Mouse (Mus musculus): ENCODE measurements around the gene Sgms2. TPM values are rescaled to one million over a fixed set of nuclear protein-coding genes. Genes with fewer than 3 reads are reported as not detected.
"Not testable (repeated sequence)": the region's sequence is repeated elsewhere in the genome, so short reads cannot be mapped to it uniquely, and the experiment has no call there.

Gene Sgms2
- polyA plus RNA-seq, 1 experiment from 2014 or later: 4.6 TPM

DNA sequence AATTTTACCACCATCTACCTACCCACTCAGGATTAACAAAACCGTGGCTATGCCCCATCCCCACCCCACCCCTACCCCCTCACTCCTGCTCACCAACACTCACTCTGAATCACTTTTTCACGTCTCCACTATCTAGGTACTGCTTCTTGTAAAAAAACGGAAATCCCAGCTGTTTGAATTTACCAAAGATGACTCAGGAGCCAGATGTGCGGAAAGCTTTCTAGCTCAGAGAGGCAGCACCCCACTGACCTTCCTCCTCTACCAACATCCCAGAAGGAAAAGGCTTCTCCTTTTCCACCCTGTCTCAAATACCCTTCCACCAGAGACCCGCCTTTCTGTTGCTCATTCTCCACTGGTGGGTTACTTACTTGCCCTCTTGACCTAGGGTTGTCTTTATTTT is 135.2 kb downstream of the Sgms2 start:
- H3K4me1 ChIP-seq (replicated peaks; ENCODE audit: control insufficient read depth, insufficient read depth, low read length): no peaks in the 10 kb centered on the region
- H3K9ac ChIP-seq: no peak overlapping the region
- H3K4me3 ChIP-seq (replicated peaks; ENCODE audit: low read length): no peak overlapping the region
- DNase-seq (ENCODE audit: low spot score): no peak
- ATAC-seq (ENCODE audit: low FRiP score): no peak
- H3K36me3 ChIP-seq (replicated peaks; ENCODE audit: control insufficient read depth, insufficient read depth): no peaks in the 10 kb centered on the region
- no peaks in the 10 kb centered on the region for H3K27me3 ChIP-seq (ENCODE audit: control insufficient read depth, insufficient read depth, low read length)
- no peak overlapping the region for H3K27ac ChIP-seq
- no peaks in the 10 kb centered on the region for H3K9me3 ChIP-seq (ENCODE audit: control insufficient read depth, low read length)
- WGBS: 71% methylated on average over 5 of the region's 5 CpGs
- no peak overlapping the region for H3K4me2 ChIP-seq (replicated peaks)

DNA sequence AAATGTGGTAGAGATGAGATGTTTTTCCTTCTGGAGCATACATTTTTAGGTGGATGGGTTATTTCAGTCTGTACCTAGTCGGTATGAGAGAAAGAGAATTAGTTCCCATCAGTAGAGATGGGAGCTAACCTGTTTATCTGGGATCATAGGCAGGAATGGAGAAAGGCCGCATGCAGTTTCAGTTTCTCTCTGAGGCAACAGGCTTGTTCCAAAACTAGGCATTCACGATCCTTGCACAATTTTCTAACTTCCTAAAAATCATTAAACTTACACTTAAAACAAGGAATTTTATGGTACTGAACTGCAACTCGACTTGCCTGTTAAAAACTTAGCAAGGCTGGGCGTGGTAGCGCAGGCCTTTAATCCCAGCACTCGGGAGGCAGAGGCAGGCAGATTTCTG is 140.7 kb downstream of the Sgms2 start:
- DNase-seq (ENCODE audit: low spot score): no peak
- H3K9me3 ChIP-seq (ENCODE audit: control insufficient read depth, low read length): no peaks in the 10 kb centered on the region
- no peak overlapping the region for H3K4me3 ChIP-seq (replicated peaks; ENCODE audit: low read length)
- H3K27me3 ChIP-seq (ENCODE audit: control insufficient read depth, insufficient read depth, low read length): no peaks in the 10 kb centered on the region
- H3K36me3 ChIP-seq (replicated peaks; ENCODE audit: control insufficient read depth, insufficient read depth): no peaks in the 10 kb centered on the region
- no peaks in the 10 kb centered on the region for H3K4me1 ChIP-seq (replicated peaks; ENCODE audit: control insufficient read depth, insufficient read depth, low read length)
- no peak overlapping the region for H3K4me2 ChIP-seq (replicated peaks)
- no peak overlapping the region for H3K27ac ChIP-seq
- 96% methylated on average over 7 of the region's 7 CpGs for WGBS
- no peak for ATAC-seq (ENCODE audit: low FRiP score)
- no peak overlapping the region for H3K9ac ChIP-seq

DNA sequence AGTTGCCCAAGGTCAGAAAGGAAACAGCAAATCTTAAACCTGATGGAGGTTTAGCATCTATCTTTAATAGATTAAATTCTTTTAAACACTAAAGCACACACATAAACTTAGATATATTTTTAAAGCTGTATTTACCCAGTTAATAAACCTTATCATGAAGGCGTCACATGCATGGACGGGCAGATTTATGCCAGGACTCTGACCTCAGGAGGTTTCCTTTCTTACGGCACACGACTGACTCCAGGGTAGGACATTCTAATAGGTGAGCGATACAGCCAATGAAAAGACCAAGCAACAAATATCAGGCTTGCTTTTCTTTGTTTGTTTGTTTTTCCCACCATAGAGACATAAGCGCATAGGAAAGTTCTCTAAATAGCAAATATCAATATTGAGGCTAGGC is 142.2 kb downstream of the Sgms2 start:
- no peak overlapping the region for H3K4me2 ChIP-seq (replicated peaks)
- no peak for ATAC-seq (ENCODE audit: low FRiP score)

DNA sequence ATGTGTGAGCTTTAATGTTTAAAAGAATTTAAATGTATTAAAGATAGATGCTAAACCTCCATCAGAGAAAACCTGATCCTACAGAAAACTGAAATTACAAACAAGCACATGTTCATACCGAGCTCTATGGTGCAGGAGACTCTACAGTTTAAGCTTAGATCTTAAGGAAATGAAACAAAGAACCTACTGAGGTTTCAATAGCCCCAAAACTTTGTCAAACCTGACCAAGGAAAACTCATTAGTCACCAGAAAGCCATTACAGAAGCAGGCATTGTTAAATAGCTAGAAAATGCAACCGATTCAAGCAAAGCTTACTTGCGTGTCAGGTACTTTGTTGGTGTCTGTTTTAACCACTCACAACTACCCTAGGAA is 142.6 kb downstream of the Sgms2 start:
- H3K4me3 ChIP-seq (replicated peaks; ENCODE audit: low read length): no peak overlapping the region
- H3K9ac ChIP-seq: no peak overlapping the region
- ATAC-seq (ENCODE audit: low FRiP score) (no peak), DNase-seq (ENCODE audit: low spot score) (no peak)
- H3K27me3 ChIP-seq (ENCODE audit: control insufficient read depth, insufficient read depth, low read length): no peaks in the 10 kb centered on the region
- 86% methylated on average over 3 of the region's 3 CpGs for WGBS
- no peaks in the 10 kb centered on the region for H3K4me1 ChIP-seq (replicated peaks; ENCODE audit: control insufficient read depth, insufficient read depth, low read length)
- no peak overlapping the region for H3K27ac ChIP-seq
- no peaks in the 10 kb centered on the region for H3K36me3 ChIP-seq (replicated peaks; ENCODE audit: control insufficient read depth, insufficient read depth)
- H3K9me3 ChIP-seq (ENCODE audit: control insufficient read depth, low read length): no peaks in the 10 kb centered on the region
- H3K4me2 ChIP-seq (replicated peaks): no peak overlapping the region

More for the DNA sequence above, 142.2 kb downstream of the Sgms2 start:
- Histone ChIP-seq H3K4me3 (replicated peaks; ENCODE audit: low read length) (no peak overlapping the region), H3K4me1 (replicated peaks; ENCODE audit: control insufficient read depth, insufficient read depth, low read length) (no peaks in the 10 kb centered on the region), H3K9ac (no peak overlapping the region), H3K27me3 (ENCODE audit: control insufficient read depth, insufficient read depth, low read length) (no peaks in the 10 kb centered on the region), H3K9me3 (ENCODE audit: control insufficient read depth, low read length) (no peaks in the 10 kb centered on the region), H3K27ac (no peak overlapping the region), H3K36me3 (replicated peaks; ENCODE audit: control insufficient read depth, insufficient read depth) (no peaks in the 10 kb centered on the region)
- no peak for DNase-seq (ENCODE audit: low spot score)
- WGBS: 83% methylated on average over 6 of the region's 6 CpGs

DNA sequence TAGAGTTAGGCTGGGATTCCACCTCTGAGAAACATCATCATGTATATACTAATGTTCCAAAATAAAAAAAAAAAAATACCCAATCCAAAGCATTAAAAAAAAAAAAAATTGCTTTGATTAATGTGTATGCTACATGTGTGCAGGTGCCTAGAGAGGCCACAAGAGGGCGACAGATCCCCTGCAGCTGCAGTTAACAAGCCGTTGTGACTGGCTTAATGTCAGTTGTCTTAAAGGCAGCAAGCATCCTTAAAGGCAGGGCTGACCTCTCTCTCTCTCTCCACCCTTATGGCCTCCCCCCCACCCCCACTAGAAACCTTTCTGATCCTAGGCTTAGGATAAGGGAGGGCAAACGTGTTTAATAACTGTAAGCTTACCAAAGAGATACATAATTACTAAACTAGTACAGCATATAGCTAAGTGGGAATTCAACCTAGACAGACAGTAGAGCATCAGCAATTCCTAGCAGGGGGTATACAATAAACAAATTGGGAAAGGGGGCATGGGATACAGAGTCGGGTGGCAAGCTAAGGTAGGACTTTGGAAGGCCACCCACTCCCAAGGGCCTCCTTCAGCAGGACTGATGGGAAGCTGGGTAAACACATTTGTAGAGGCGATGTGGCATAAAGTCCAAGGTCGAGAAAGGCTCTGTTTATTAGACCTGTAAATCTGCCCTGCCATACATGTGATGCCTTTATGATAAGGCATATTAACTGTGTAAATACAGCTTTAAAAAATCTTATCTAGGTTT is 143.2 kb downstream of the Sgms2 start:
- Histone ChIP-seq H3K9ac (no peak overlapping the region), H3K4me1 (replicated peaks; ENCODE audit: control insufficient read depth, insufficient read depth, low read length) (no peaks in the 10 kb centered on the region), H3K4me2 (replicated peaks) (no peak overlapping the region), H3K4me3 (replicated peaks; ENCODE audit: low read length) (no peak overlapping the region), H3K27ac (no peak overlapping the region), H3K9me3 (ENCODE audit: control insufficient read depth, low read length) (no peaks in the 10 kb centered on the region), H3K36me3 (replicated peaks; ENCODE audit: control insufficient read depth, insufficient read depth) (no peaks in the 10 kb centered on the region), H3K27me3 (ENCODE audit: control insufficient read depth, insufficient read depth, low read length) (no peaks in the 10 kb centered on the region)
- no peak for ATAC-seq (ENCODE audit: low FRiP score)
- DNase-seq (ENCODE audit: low spot score): no peak
- 66% methylated on average over 6 of the region's 6 CpGs for WGBS

DNA sequence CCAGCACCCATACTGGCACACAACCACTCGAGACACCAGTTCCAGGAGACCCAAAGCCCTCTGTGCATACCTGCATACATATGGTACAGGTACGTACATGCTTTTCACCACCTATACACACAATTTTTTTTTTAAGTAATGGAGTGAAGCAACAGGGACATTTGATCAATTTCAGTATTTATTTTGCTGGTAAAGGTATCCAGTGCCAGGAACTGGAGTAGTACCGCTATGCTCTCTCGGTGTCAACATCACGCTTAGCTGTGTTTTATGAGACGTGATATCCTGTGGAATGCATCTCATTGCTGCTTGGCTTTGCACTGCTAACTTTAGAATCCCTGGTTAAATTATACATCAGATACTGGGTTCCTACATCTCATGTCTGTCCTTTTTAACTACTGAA is 145.3 kb downstream of the Sgms2 start:
- DNase-seq (ENCODE audit: low spot score) (no peak), ATAC-seq (ENCODE audit: low FRiP score) (no peak)
- H3K9ac ChIP-seq: no peak overlapping the region
- no peaks in the 10 kb centered on the region for H3K9me3 ChIP-seq (ENCODE audit: control insufficient read depth, low read length)
- 93% methylated on average over 6 of the region's 6 CpGs for WGBS
- no peaks in the 10 kb centered on the region for H3K27me3 ChIP-seq (ENCODE audit: control insufficient read depth, insufficient read depth, low read length)
- H3K4me2 ChIP-seq (replicated peaks): no peak overlapping the region
- H3K27ac ChIP-seq: no peak overlapping the region
- H3K4me3 ChIP-seq (replicated peaks; ENCODE audit: low read length): no peak overlapping the region
- no peaks in the 10 kb centered on the region for H3K36me3 ChIP-seq (replicated peaks; ENCODE audit: control insufficient read depth, insufficient read depth)
- no peaks in the 10 kb centered on the region for H3K4me1 ChIP-seq (replicated peaks; ENCODE audit: control insufficient read depth, insufficient read depth, low read length)

DNA sequence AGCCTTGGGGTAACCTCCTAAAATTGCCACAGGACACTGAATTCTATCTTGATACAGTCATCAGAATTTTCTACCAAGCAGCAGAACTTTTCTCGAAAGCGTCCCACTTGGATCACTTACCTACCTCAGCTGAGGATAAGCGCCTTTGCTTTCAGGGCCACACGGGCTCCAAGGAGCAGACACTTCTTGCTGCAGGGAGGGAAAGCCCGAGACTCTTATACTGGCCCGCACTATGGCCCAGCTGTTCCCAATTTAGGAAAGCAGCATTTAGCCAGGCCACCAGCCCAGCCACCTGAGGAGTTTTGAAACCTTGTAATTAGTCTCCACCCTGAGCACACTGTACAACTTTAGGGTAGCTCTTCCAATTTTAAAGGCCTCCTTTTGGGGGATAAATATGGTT is 147.9 kb downstream of the Sgms2 start:
- no peak for ATAC-seq (ENCODE audit: low FRiP score)

DNA sequence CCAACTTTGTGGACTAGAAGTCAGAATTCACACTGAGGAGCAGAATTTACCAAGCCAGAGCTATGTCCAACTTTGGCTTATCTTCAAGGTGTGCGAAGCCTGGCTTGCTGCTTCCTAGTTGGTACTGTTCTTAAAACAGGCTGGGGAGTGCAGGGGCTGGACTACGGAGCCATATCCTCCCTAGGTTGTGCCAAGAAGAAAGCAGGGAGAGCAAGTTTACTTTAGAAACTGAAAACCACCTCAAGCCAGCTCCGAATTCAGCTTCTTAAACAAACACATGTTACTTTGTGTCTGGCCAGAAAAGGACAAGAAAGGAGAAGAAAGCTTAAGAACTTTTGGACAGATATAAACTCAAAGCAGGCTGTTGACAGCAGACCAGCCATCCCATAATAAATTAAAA is 150.3 kb downstream of the Sgms2 start:
- Histone ChIP-seq H3K9ac (no peak overlapping the region), H3K4me1 (replicated peaks; ENCODE audit: control insufficient read depth, insufficient read depth, low read length) (no peaks in the 10 kb centered on the region), H3K4me2 (replicated peaks) (no peak overlapping the region), H3K36me3 (replicated peaks; ENCODE audit: control insufficient read depth, insufficient read depth) (no peaks in the 10 kb centered on the region), H3K27me3 (ENCODE audit: control insufficient read depth, insufficient read depth, low read length) (no peaks in the 10 kb centered on the region), H3K27ac (no peak overlapping the region), H3K4me3 (replicated peaks; ENCODE audit: low read length) (no peak overlapping the region), H3K9me3 (ENCODE audit: control insufficient read depth, low read length) (no peaks in the 10 kb centered on the region)
- ATAC-seq (ENCODE audit: low FRiP score): no peak
- 82% methylated on average over 3 of the region's 3 CpGs for whole genome bisulfite sequencing
- DNase-seq (ENCODE audit: low spot score): no peak

More for the DNA sequence above, 147.9 kb downstream of the Sgms2 start:
- Histone ChIP-seq H3K9me3 (ENCODE audit: control insufficient read depth, low read length) (no peaks in the 10 kb centered on the region), H3K27ac (no peak overlapping the region), H3K4me3 (replicated peaks; ENCODE audit: low read length) (no peak overlapping the region), H3K9ac (no peak overlapping the region), H3K36me3 (replicated peaks; ENCODE audit: control insufficient read depth, insufficient read depth) (no peaks in the 10 kb centered on the region), H3K4me1 (replicated peaks; ENCODE audit: control insufficient read depth, insufficient read depth, low read length) (no peaks in the 10 kb centered on the region), H3K4me2 (replicated peaks) (no peak overlapping the region), H3K27me3 (ENCODE audit: control insufficient read depth, insufficient read depth, low read length) (no peaks in the 10 kb centered on the region)
- WGBS: 82% methylated on average over 6 of the region's 6 CpGs
- DNase-seq (ENCODE audit: low spot score): no peak

DNA sequence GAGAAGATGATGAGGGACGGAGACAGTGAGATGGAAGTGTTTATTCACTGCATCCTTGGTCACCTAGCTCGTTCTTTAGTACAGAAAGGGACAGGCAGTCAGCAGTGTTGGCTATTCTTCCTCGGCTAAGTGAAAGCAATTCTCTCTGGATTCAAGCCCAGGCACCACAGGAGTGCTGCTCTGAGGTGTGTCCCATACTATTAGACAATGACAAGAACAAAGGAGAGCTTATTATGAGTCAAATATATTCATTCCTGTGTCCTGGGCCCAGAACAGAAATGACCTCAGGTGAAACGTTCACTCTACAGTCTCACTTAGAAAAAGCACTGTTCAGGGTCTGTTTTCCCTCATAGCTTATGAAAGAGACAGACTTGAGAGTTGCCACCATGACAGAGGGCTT is 151.9 kb downstream of the Sgms2 start:
- DNase-seq (ENCODE audit: low spot score) (no peak), ATAC-seq (ENCODE audit: low FRiP score) (no peak)
- Histone ChIP-seq H3K9me3 (ENCODE audit: control insufficient read depth, low read length) (no peaks in the 10 kb centered on the region), H3K4me2 (replicated peaks) (no peak overlapping the region), H3K27me3 (ENCODE audit: control insufficient read depth, insufficient read depth, low read length) (no peaks in the 10 kb centered on the region), H3K4me1 (replicated peaks; ENCODE audit: control insufficient read depth, insufficient read depth, low read length) (no peaks in the 10 kb centered on the region), H3K9ac (no peak overlapping the region), H3K4me3 (replicated peaks; ENCODE audit: low read length) (no peak overlapping the region), H3K27ac (no peak overlapping the region), H3K36me3 (replicated peaks; ENCODE audit: control insufficient read depth, insufficient read depth) (no peaks in the 10 kb centered on the region)
- WGBS: 56% methylated on average over 4 of the region's 4 CpGs

DNA sequence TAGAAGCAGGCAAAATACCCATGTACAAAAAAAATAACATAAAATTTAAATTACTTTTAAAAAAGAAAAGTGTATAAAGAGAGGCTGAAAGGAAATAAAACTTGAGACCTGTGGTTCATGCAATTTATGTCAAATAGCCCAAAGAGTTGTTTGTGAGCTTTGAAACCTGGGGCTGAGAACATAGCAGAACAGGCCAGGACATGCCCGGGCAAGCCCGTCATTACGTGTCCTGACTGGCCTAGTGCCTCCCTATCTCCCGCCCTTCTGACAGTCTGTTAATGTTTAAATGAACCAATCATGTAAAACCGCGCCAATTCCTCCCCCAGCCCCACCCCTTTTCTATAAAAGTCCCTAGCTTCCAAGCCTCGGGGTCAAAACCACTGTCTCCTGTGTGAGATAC is 153.5 kb downstream of the Sgms2 start:
- DNase-seq (ENCODE audit: low spot score); H3K4me2 ChIP-seq (replicated peaks); H3K4me3 ChIP-seq (replicated peaks; ENCODE audit: low read length); H3K9me3 ChIP-seq (ENCODE audit: control insufficient read depth, low read length); H3K4me1 ChIP-seq (replicated peaks; ENCODE audit: control insufficient read depth, insufficient read depth, low read length); H3K27me3 ChIP-seq (ENCODE audit: control insufficient read depth, insufficient read depth, low read length); H3K27ac ChIP-seq; ATAC-seq (ENCODE audit: low FRiP score); H3K9ac ChIP-seq; H3K36me3 ChIP-seq (replicated peaks; ENCODE audit: control insufficient read depth, insufficient read depth): not testable (repeated sequence)
- WGBS: 100% methylated on average over 7 of the region's 7 CpGs
